ENCODE assay signal across 13 mouse cellular contexts in genomic region chr1:73170668-73171008, GRCm38 (mm10).
DNase-seq lines count a peak whose midpoint lies in the region; ATAC-seq and TF ChIP-seq lines count a peak whose summit lies in the region.
"Had no signal": no experiment of that assay in that cellular context is flagged by ENCODE, and none has a peak within 500 bp of the region (broad histone marks: within the 10 kb centered on the region; RNA-seq: fewer than 3 reads in every experiment).

No protein-coding gene starts in this region.

- H3K9me3 ChIP-seq in liver, postnatal 0 days (ENCODE audit: low read length): no peaks in the 10 kb centered on the region
- H3K9me3 ChIP-seq in embryonic facial prominence, embryonic 12.5 days: no peaks in the 10 kb centered on the region
- H3K9me3 ChIP-seq in midbrain, embryonic 15.5 days: no peaks in the 10 kb centered on the region
- H3K9me3 ChIP-seq: hindbrain, embryonic 15.5 days had no signal

- no peak for TF ChIP-seq EP300 in liver, postnatal 0 days (IDR thresholded peaks at IDR 0.05; ENCODE audit: low read depth)

- no peak overlapping the region for H3K4me3 ChIP-seq in liver, postnatal 0 days (ENCODE audit: low read depth, low read length)
- H3K4me3 ChIP-seq in embryonic facial prominence, embryonic 12.5 days: no peak overlapping the region
- no peak overlapping the region for H3K4me3 ChIP-seq in midbrain, embryonic 15.5 days
- H3K4me3 ChIP-seq: hindbrain, embryonic 15.5 days; limb, embryonic 13.5 days had no signal

- H3K36me3 ChIP-seq in liver, postnatal 0 days (replicated peaks; ENCODE audit: insufficient read depth, low read length): no peaks in the 10 kb centered on the region
- H3K36me3 ChIP-seq in embryonic facial prominence, embryonic 12.5 days: no peaks in the 10 kb centered on the region
- H3K36me3 ChIP-seq in midbrain, embryonic 15.5 days (replicated peaks): no peaks in the 10 kb centered on the region
- H3K36me3 ChIP-seq: hindbrain, embryonic 15.5 days; limb, embryonic 13.5 days had no signal

- DNase-seq in gastrocnemius, postnatal 25 days: peak; percentile 19
- no peak for DNase-seq in gastrocnemius, postnatal 36 days
- DNase-seq in liver, postnatal 0 days: no peak
- no peak for DNase-seq in liver
- DNase-seq in urinary bladder, postnatal 4 days (ENCODE audit: low spot score in 2 of 2): no peak
- no peak for DNase-seq in layer of hippocampus, postnatal 25 days (ENCODE audit: extremely low spot score in 1 of 2, low spot score in 1 of 2)
- DNase-seq: cerebellum, postnatal 36 days; right cerebral cortex, postnatal 4 days; thymus, postnatal 4 days had no signal

- TF ChIP-seq CTCF in liver, postnatal 0 days (IDR thresholded peaks at IDR 0.05; ENCODE audit: low read depth): no peak

- H3K4me1 ChIP-seq in liver, postnatal 0 days (ENCODE audit: insufficient read depth): no peaks in the 10 kb centered on the region
- peaks cover 10% of the 10 kb centered on the region for H3K4me1 ChIP-seq in embryonic facial prominence, embryonic 12.5 days
- H3K4me1 ChIP-seq in midbrain, embryonic 15.5 days: peaks cover 18% of the 10 kb centered on the region

- H3K4me2 ChIP-seq in liver, postnatal 0 days (ENCODE audit: low read depth, low read length): no peak overlapping the region
- H3K4me2 ChIP-seq in embryonic facial prominence, embryonic 12.5 days (replicated peaks): no peak overlapping the region
- H3K4me2 ChIP-seq in midbrain, embryonic 15.5 days: no peak overlapping the region
- H3K4me2 ChIP-seq: hindbrain, embryonic 15.5 days; limb, embryonic 13.5 days had no signal

- no peak overlapping the region for H3K9ac ChIP-seq in liver, postnatal 0 days (replicated peaks)
- no peak overlapping the region for H3K9ac ChIP-seq in embryonic facial prominence, embryonic 12.5 days
- H3K9ac ChIP-seq in midbrain, embryonic 15.5 days: no peak overlapping the region
- H3K9ac ChIP-seq: hindbrain, embryonic 15.5 days; limb, embryonic 13.5 days had no signal

- no peak overlapping the region for H3K27ac ChIP-seq in liver, postnatal 0 days (ENCODE audit: low read depth)
- no peak overlapping the region for H3K27ac ChIP-seq in embryonic facial prominence, embryonic 12.5 days
- no peak overlapping the region for H3K27ac ChIP-seq in midbrain, embryonic 15.5 days
- H3K27ac ChIP-seq: hindbrain, embryonic 15.5 days; limb, embryonic 13.5 days had no signal

- H3K27me3 ChIP-seq in liver, postnatal 0 days (ENCODE audit: insufficient read depth, low read length): no peaks in the 10 kb centered on the region
- no peaks in the 10 kb centered on the region for H3K27me3 ChIP-seq in embryonic facial prominence, embryonic 12.5 days
- H3K27me3 ChIP-seq in midbrain, embryonic 15.5 days (replicated peaks): no peaks in the 10 kb centered on the region
- H3K27me3 ChIP-seq: hindbrain, embryonic 15.5 days; limb, embryonic 13.5 days had no signal

- 65% methylated on average over 3 of the region's 3 CpGs for WGBS in liver, postnatal 0 days (ENCODE audit: insufficient replicate concordance)
- WGBS in embryonic facial prominence, embryonic 12.5 days: 36% methylated on average over 3 of the region's 3 CpGs
- 44% methylated on average over 3 of the region's 3 CpGs for WGBS in midbrain, embryonic 15.5 days

- intact Hi-C loops in gastrocnemius, postnatal 36 days (cut with DNase I): no loop called here

- ATAC-seq in liver, postnatal 0 days: peak; percentile 10; the same call in 1 of the 2 replicates
- ATAC-seq in embryonic facial prominence, embryonic 12.5 days (ENCODE audit: insufficient number of reproducible peaks, insufficient read depth, low FRiP score, low TSS enrichment): peak; percentile 64; the same call in 1 of the 2 replicates
- ATAC-seq in midbrain, embryonic 15.5 days (replicated peaks): peak; percentile 38; the same call in 1 of the 2 replicates

Comparison
In these comparisons a context has a peak if more than half of its experiments do, and no peak if none do; other contexts are left out.
1. ATAC-seq: peak in every context shown above with its lines; median percentile 64 in embryonic facial prominence, embryonic 12.5 days; 38 in midbrain, embryonic 15.5 days; 10 in liver, postnatal 0 days.